Mouse (Mus musculus) heart, postnatal 0 days (tissue): ENCODE data around the gene Nrip1.

Experiments
- CTCF ChIP-seq: IDR thresholded peaks from 2 replicates; pipeline ENCODE4 v1.5.1; 2016; ENCODE audit warnings: antibody characterized with exemption, control low read depth, low read depth
- EP300 ChIP-seq: IDR thresholded peaks from 2 replicates; pipeline ENCODE4 v1.6.1; 2016; ENCODE audit warnings: antibody characterized with exemption, low read depth

GRCm38 (mm10) chr16:76310286-76310685 lies 63.3 kb downstream of the Nrip1 start:
- TF ChIP-seq CTCF (no peak), EP300 (no peak)
